Mouse (Mus musculus) layer of hippocampus, postnatal 36 days (tissue): ENCODE measurements around the gene A030014E15Rik. TPM values are rescaled to one million over a fixed set of nuclear protein-coding genes. Genes with fewer than 3 reads are reported as not detected.

Experiments used
- total RNA-seq, 2 experiments: library from RNA; stranded (reverse); gene quantifications; 2 replicates each; pipeline ENCODE4 v1.2.3; 2021

The A030014E15Rik gene
- total RNA-seq, 2 experiments from 2014 or later = not detected

Other genes starting within 250 kb of the A030014E15Rik start
- gene Mff, start 200.0 kb upstream of the A030014E15Rik start, total RNA-seq = 100 to 1,000 TPM; 258 to 260 TPM
- gene Tm4sf20, start 156.5 kb upstream of the A030014E15Rik start, total RNA-seq = not detected
- gene Gm47791, start 153.7 kb upstream of the A030014E15Rik start, total RNA-seq = not detected
- gene Agfg1, start 85.4 kb upstream of the A030014E15Rik start, total RNA-seq = 10 to 100 TPM; 80.0 to 80.4 TPM
- gene A030005L19Rik, start 11.6 kb upstream of the A030014E15Rik start, total RNA-seq = under 1 TPM in 1 of 2 experiments, not detected in 1; 0.60 TPM
- gene Gm6217, start 6.5 kb downstream of the A030014E15Rik start, total RNA-seq = not detected
- gene A030003K21Rik, start 18.5 kb downstream of the A030014E15Rik start, total RNA-seq = not detected
- not detected for gene Gm7544, start 31.1 kb downstream of the A030014E15Rik start, total RNA-seq
- not detected for gene Gm47955, start 35.4 kb downstream of the A030014E15Rik start, total RNA-seq
- not detected for gene Gm47959, start 75.6 kb downstream of the A030014E15Rik start, total RNA-seq
- gene Slc19a3, start 113.5 kb downstream of the A030014E15Rik start, total RNA-seq = 1 to 10 TPM; 1.8 to 2.1 TPM
- gene Krtap28-10, start 117.6 kb downstream of the A030014E15Rik start, total RNA-seq = not detected
- not detected for gene Gm47969, start 120.0 kb downstream of the A030014E15Rik start, total RNA-seq
- gene A030005K14Rik, start 134.5 kb downstream of the A030014E15Rik start, total RNA-seq = not detected
- not detected for gene Krtap28-13, start 136.0 kb downstream of the A030014E15Rik start, total RNA-seq
- not detected for gene Ccl20, start 191.8 kb downstream of the A030014E15Rik start, total RNA-seq
- gene Daw1, start 234.8 kb downstream of the A030014E15Rik start, total RNA-seq = under 1 TPM; 0.45 to 0.48 TPM